In the genomic region with DNA sequence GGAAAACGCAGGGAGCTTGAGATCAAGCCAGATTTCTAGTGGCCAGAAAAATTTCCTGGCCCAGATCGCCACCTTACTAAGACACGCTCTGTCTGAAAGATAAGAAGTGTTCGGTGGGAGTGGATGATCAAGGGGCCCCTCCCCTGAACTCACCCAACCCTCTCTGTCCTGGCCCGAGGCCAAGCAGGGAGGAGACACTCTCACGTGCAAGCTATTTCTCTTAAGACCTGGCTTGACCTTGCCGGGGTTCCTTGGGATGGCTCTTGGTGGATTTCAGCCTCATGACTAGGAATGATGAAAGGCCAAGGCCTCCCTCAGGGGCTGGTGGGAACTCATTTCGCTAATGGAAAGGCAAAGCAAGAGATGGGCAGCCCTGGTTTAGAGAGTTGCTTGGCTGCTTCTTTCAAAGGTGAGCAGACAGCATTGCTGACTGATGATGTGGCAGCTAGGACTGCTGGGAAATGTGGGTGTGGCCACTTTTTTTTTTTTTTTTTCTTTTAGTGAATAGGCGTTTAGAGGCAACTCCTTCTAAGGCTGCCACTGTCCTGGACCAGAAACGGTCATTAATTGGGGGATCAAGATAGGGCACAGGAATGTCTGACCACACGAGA, we compare ENCODE assay signal across 9 mouse cellular contexts. TPM values are rescaled to one million over a fixed set of nuclear protein-coding genes. Genes with fewer than 3 reads are reported as not detected.
A peak's percentile ranks its signal among the peaks of the same experiment; 100 is the strongest.
DNase-seq lines count a peak whose midpoint lies in the region; ATAC-seq lines count a peak whose summit lies in the region.
"Had no signal": no experiment of that assay in that cellular context is flagged by ENCODE, and none has a peak within 500 bp of the region (broad histone marks: within the 10 kb centered on the region; RNA-seq: fewer than 3 reads in every experiment).

A gene (minus strand): TSS at position 169 of the 611 bp plus-strand sequence.

- H3K9me3 ChIP-seq in liver, embryonic 12.5 days (replicated peaks), result no peaks in the 10 kb centered on the region
- no peaks in the 10 kb centered on the region for H3K9me3 ChIP-seq in embryonic facial prominence, embryonic 14.5 days (ENCODE audit: control insufficient read depth, low read length)
- H3K9me3 ChIP-seq in stomach, embryonic 16.5 days (replicated peaks; ENCODE audit: control insufficient read depth, low read length), result no peaks in the 10 kb centered on the region
- H3K9me3 ChIP-seq: hindbrain, embryonic 15.5 days had no signal

- no peak within 1 kb of the TSS for H3K4me2 ChIP-seq in liver, embryonic 12.5 days
- H3K4me2 ChIP-seq in embryonic facial prominence, embryonic 14.5 days (ENCODE audit: low read depth, low read length), result no peak within 1 kb of the TSS
- no peak within 1 kb of the TSS for H3K4me2 ChIP-seq in stomach, embryonic 16.5 days (ENCODE audit: low read depth, low read length)
- H3K4me2 ChIP-seq: hindbrain, embryonic 15.5 days had no signal

- no peaks in the 10 kb centered on the region for H3K36me3 ChIP-seq in liver, embryonic 12.5 days
- H3K36me3 ChIP-seq in embryonic facial prominence, embryonic 14.5 days (ENCODE audit: control insufficient read depth, insufficient read depth, low read length), result no peaks in the 10 kb centered on the region
- no peaks in the 10 kb centered on the region for H3K36me3 ChIP-seq in stomach, embryonic 16.5 days (ENCODE audit: control insufficient read depth, insufficient read depth, low read length)
- H3K36me3 ChIP-seq: hindbrain, embryonic 15.5 days had no signal

- 57% methylated on average over 11 of the region's 11 CpGs for WGBS in liver, embryonic 12.5 days (ENCODE audit: insufficient replicate concordance)
- WGBS in embryonic facial prominence, embryonic 14.5 days, result 61% methylated on average over 11 of the region's 11 CpGs
- 65% methylated on average over 11 of the region's 11 CpGs for WGBS in stomach, embryonic 16.5 days

- H3K4me1 ChIP-seq in liver, embryonic 12.5 days, result no peaks in the 10 kb centered on the region
- no peaks in the 10 kb centered on the region for H3K4me1 ChIP-seq in embryonic facial prominence, embryonic 14.5 days (ENCODE audit: control insufficient read depth, insufficient read depth, low read length)
- no peaks in the 10 kb centered on the region for H3K4me1 ChIP-seq in stomach, embryonic 16.5 days (ENCODE audit: control insufficient read depth, insufficient read depth, low read length)

- no peak for ATAC-seq in liver, embryonic 12.5 days
- ATAC-seq in embryonic facial prominence, embryonic 14.5 days (ENCODE audit: low read depth), result no peak
- ATAC-seq in stomach, embryonic 16.5 days (ENCODE audit: insufficient read depth, low FRiP score), result no peak

- no peak within 1 kb of the TSS for H3K27ac ChIP-seq in liver, embryonic 12.5 days
- H3K27ac ChIP-seq in embryonic facial prominence, embryonic 14.5 days (replicated peaks; ENCODE audit: low read depth, low read length), result no peak within 1 kb of the TSS
- H3K27ac ChIP-seq in stomach, embryonic 16.5 days (ENCODE audit: low read length), result peak within 1 kb of the TSS; percentile 23; the same call in 1 of the 2 replicates
- H3K27ac ChIP-seq: hindbrain, embryonic 15.5 days had no signal

- H3K4me3 ChIP-seq in liver, embryonic 12.5 days, result no peak within 1 kb of the TSS
- H3K4me3 ChIP-seq in embryonic facial prominence, embryonic 14.5 days (ENCODE audit: low read depth, low read length), result no peak within 1 kb of the TSS
- H3K4me3 ChIP-seq in stomach, embryonic 16.5 days (replicated peaks; ENCODE audit: low read length), result no peak within 1 kb of the TSS
- H3K4me3 ChIP-seq: hindbrain, embryonic 15.5 days had no signal

- no peaks in the 10 kb centered on the region for H3K27me3 ChIP-seq in liver, embryonic 12.5 days (replicated peaks)
- no peaks in the 10 kb centered on the region for H3K27me3 ChIP-seq in embryonic facial prominence, embryonic 14.5 days (replicated peaks; ENCODE audit: control insufficient read depth, insufficient read depth, low read length)
- no peaks in the 10 kb centered on the region for H3K27me3 ChIP-seq in stomach, embryonic 16.5 days (ENCODE audit: control insufficient read depth, insufficient read depth, low read length)
- H3K27me3 ChIP-seq: hindbrain, embryonic 15.5 days had no signal

- no peak within 1 kb of the TSS for H3K9ac ChIP-seq in liver, embryonic 12.5 days
- H3K9ac ChIP-seq in embryonic facial prominence, embryonic 14.5 days (ENCODE audit: low read depth, low read length), result no peak within 1 kb of the TSS
- H3K9ac ChIP-seq in stomach, embryonic 16.5 days (ENCODE audit: low read length), result no peak within 1 kb of the TSS
- H3K9ac ChIP-seq: hindbrain, embryonic 15.5 days had no signal

- DNase-seq in cerebellum, postnatal 10 days, result peak; percentile 11 to 13
- no peak for DNase-seq in cerebellum, adult 11 months
- DNase-seq in liver, result peak; percentile 13
- DNase-seq in embryonic facial prominence, embryonic 14.5 days (ENCODE audit: low spot score), result peak; percentile 32
- no peak for DNase-seq in c-Kit-positive CD71-positive TER-119-positive erythroid progenitor cells, embryonic 14.5 days (ENCODE audit: low spot score)
- no peak for DNase-seq in layer of hippocampus, adult 11-12 months (ENCODE audit: low spot score)

RNA-seq across cellular contexts. Expression of the gene that starts here (rescaled TPM):
- polyA plus RNA-seq in liver, embryonic 12.5 days (2016; fragmentation: Nextera tagmentation; extraction: Ambion mirVana), result not detected in 2 replicates
- polyA plus RNA-seq in embryonic facial prominence, embryonic 14.5 days (2014; fragmentation: Nextera tagmentation; extraction: Ambion mirVana), result 3.1 and 3.3 TPM in 2 replicates
- polyA plus RNA-seq in stomach, embryonic 16.5 days (2015; fragmentation: Nextera tagmentation; extraction: Ambion mirVana), result 5.6 and 8.3 TPM in 2 replicates

Comparison
In these comparisons a context has a peak if more than half of its experiments do, and no peak if none do; other contexts are left out.
1. DNase-seq: peak in cerebellum, postnatal 10 days (2 of 2), liver (single experiment) and embryonic facial prominence, embryonic 14.5 days (single experiment); none in cerebellum, adult 11 months (single experiment), c-Kit-positive CD71-positive TER-119-positive erythroid progenitor cells, embryonic 14.5 days (single experiment) and layer of hippocampus, adult 11-12 months (single experiment).